Comparison of ENCODE assay signal across 31 mouse cellular contexts in genomic region chr5:99506109-99506508, GRCm38 (mm10).
"Had no signal": no experiment of that assay in that cellular context is flagged by ENCODE, and none has a peak within 500 bp of the region (broad histone marks: within the 10 kb centered on the region; RNA-seq: fewer than 3 reads in every experiment).

No protein-coding gene starts in this region.

- H3K4me3 ChIP-seq: limb, embryonic 10.5 days; limb, embryonic 12.5 days; limb, embryonic 13.5 days; limb, embryonic 15.5 days; liver, embryonic 12.5 days; liver, embryonic 13.5 days; liver, embryonic 15.5 days; lung, embryonic 15.5 days; megakaryocyte, embryonic 14.5 days; midbrain, embryonic 10.5 days; midbrain, embryonic 12.5 days; midbrain, embryonic 13.5 days; midbrain, embryonic 15.5 days; neural tube, embryonic 12.5 days had no signal

- ATAC-seq: liver, embryonic 12.5 days; liver, postnatal 0 days; lung, postnatal 0 days; midbrain, embryonic 13.5 days; midbrain, embryonic 15.5 days; midbrain, embryonic 16.5 days had no signal

- H3K27ac ChIP-seq: limb, embryonic 10.5 days; limb, embryonic 12.5 days; limb, embryonic 13.5 days; limb, embryonic 15.5 days; liver, embryonic 12.5 days; liver, embryonic 13.5 days; liver, embryonic 14.5 days; liver, embryonic 15.5 days; lung, embryonic 15.5 days; macrophage; midbrain, embryonic 10.5 days; midbrain, embryonic 12.5 days; midbrain, embryonic 13.5 days; midbrain, embryonic 15.5 days; neural tube, embryonic 12.5 days had no signal

- H3K9ac ChIP-seq: limb, embryonic 12.5 days; limb, embryonic 13.5 days; limb, embryonic 15.5 days; liver, embryonic 12.5 days; liver, embryonic 13.5 days; liver, embryonic 14.5 days; liver, embryonic 15.5 days; liver, postnatal 0 days; lung, embryonic 14.5 days; lung, embryonic 15.5 days; midbrain, embryonic 12.5 days; midbrain, embryonic 13.5 days; midbrain, embryonic 15.5 days; neural tube, embryonic 12.5 days had no signal

- DNase-seq: left cerebral cortex, postnatal 4 days; liver; liver, embryonic 13.5 days; liver, postnatal 0 days; lung, adult 18-20 months; lung, adult 2 months; lung, embryonic 14.5 days; lung, postnatal 10 days; lung, postnatal 14 days; lung, postnatal 36 days; lung, postnatal 4 days; midbrain, embryonic 14.5 days had no signal

- H3K9me3 ChIP-seq: limb, embryonic 10.5 days; limb, embryonic 12.5 days; limb, embryonic 13.5 days; limb, embryonic 15.5 days; liver, embryonic 12.5 days; liver, embryonic 13.5 days; liver, embryonic 15.5 days; lung, embryonic 15.5 days; megakaryocyte, embryonic 14.5 days; midbrain, embryonic 10.5 days; midbrain, embryonic 12.5 days; midbrain, embryonic 13.5 days; midbrain, embryonic 15.5 days; neural tube, embryonic 12.5 days had no signal

- H3K4me2 ChIP-seq: limb, embryonic 12.5 days; limb, embryonic 13.5 days; limb, embryonic 15.5 days; liver, embryonic 11.5 days; liver, embryonic 12.5 days; liver, embryonic 13.5 days; liver, embryonic 15.5 days; lung, embryonic 14.5 days; lung, embryonic 15.5 days; midbrain, embryonic 11.5 days; midbrain, embryonic 12.5 days; midbrain, embryonic 13.5 days; midbrain, embryonic 15.5 days; neural tube, embryonic 12.5 days had no signal

- H3K4me1 ChIP-seq: limb, embryonic 13.5 days; limb, embryonic 15.5 days; liver, embryonic 12.5 days; liver, embryonic 13.5 days; liver, embryonic 15.5 days; midbrain, embryonic 12.5 days; midbrain, embryonic 15.5 days had no signal

- H3K36me3 ChIP-seq: limb, embryonic 10.5 days; limb, embryonic 12.5 days; limb, embryonic 13.5 days; limb, embryonic 15.5 days; liver, embryonic 12.5 days; liver, embryonic 13.5 days; liver, embryonic 15.5 days; lung, embryonic 15.5 days; midbrain, embryonic 10.5 days; midbrain, embryonic 12.5 days; midbrain, embryonic 13.5 days; midbrain, embryonic 15.5 days; neural tube, embryonic 12.5 days had no signal

- H3K27me3 ChIP-seq: limb, embryonic 12.5 days; limb, embryonic 13.5 days; limb, embryonic 15.5 days; liver, embryonic 13.5 days; liver, embryonic 15.5 days; lung, embryonic 15.5 days; midbrain, embryonic 15.5 days; neural tube, embryonic 12.5 days had no signal
